ENCODE assay signal across 19 mouse cellular contexts in genomic region chr1:149238329-149239015, GRCm38 (mm10).
A peak's percentile ranks its signal among the peaks of the same experiment; 100 is the strongest.
DNase-seq lines count a peak whose midpoint lies in the region; ATAC-seq lines count a peak whose summit lies in the region.
"Had no signal": no experiment of that assay in that cellular context is flagged by ENCODE, and none has a peak within 500 bp of the region (broad histone marks: within the 10 kb centered on the region; RNA-seq: fewer than 3 reads in every experiment).

No protein-coding gene starts in this region.

- H3K9ac ChIP-seq in forebrain, embryonic 13.5 days = no peak overlapping the region
- H3K9ac ChIP-seq: embryonic facial prominence, embryonic 13.5 days; intestine, embryonic 15.5 days; kidney, embryonic 15.5 days; midbrain, embryonic 15.5 days had no signal

- no peaks in the 10 kb centered on the region for H3K9me3 ChIP-seq in forebrain, embryonic 13.5 days (replicated peaks)
- no peaks in the 10 kb centered on the region for H3K9me3 ChIP-seq in forebrain, embryonic 10.5 days
- H3K9me3 ChIP-seq: embryonic facial prominence, embryonic 13.5 days; heart, embryonic 10.5 days; intestine, embryonic 15.5 days; kidney, embryonic 15.5 days; midbrain, embryonic 15.5 days had no signal

- H3K4me3 ChIP-seq in forebrain, embryonic 13.5 days = no peak overlapping the region
- no peak overlapping the region for H3K4me3 ChIP-seq in forebrain, embryonic 10.5 days
- H3K4me3 ChIP-seq: embryonic facial prominence, embryonic 13.5 days; heart, embryonic 10.5 days; intestine, embryonic 15.5 days; kidney, embryonic 15.5 days; midbrain, embryonic 15.5 days had no signal

- ATAC-seq in forebrain, embryonic 13.5 days = peak; percentile 55; the same call in 1 of the 2 replicates
- ATAC-seq: intestine, embryonic 15.5 days; midbrain, embryonic 15.5 days had no signal

- 82% methylated on average over 1 of the region's 1 CpGs for WGBS in forebrain, embryonic 13.5 days
- WGBS in forebrain, embryonic 10.5 days = 82% methylated on average over 1 of the region's 1 CpGs

- intact Hi-C loops in left cerebral cortex, postnatal 4 days (cut with DNase I) = no loop called here

- H3K27ac ChIP-seq in forebrain, embryonic 13.5 days = 0 out of 2 replicates have a peak overlapping the region, but pooled peaks have one; percentile 1
- H3K27ac ChIP-seq in forebrain, embryonic 10.5 days = no peak overlapping the region
- H3K27ac ChIP-seq: embryonic facial prominence, embryonic 13.5 days; heart, embryonic 10.5 days; intestine, embryonic 15.5 days; kidney, embryonic 15.5 days; midbrain, embryonic 15.5 days had no signal

- H3K27me3 ChIP-seq in forebrain, embryonic 13.5 days = no peaks in the 10 kb centered on the region
- no peaks in the 10 kb centered on the region for H3K27me3 ChIP-seq in forebrain, embryonic 10.5 days (ENCODE audit: poor library complexity, severe bottlenecking)
- H3K27me3 ChIP-seq: embryonic facial prominence, embryonic 13.5 days; intestine, embryonic 15.5 days; kidney, embryonic 15.5 days; midbrain, embryonic 15.5 days had no signal

- H3K4me2 ChIP-seq in forebrain, embryonic 13.5 days = no peak overlapping the region
- H3K4me2 ChIP-seq: embryonic facial prominence, embryonic 13.5 days; intestine, embryonic 15.5 days; kidney, embryonic 15.5 days; midbrain, embryonic 15.5 days had no signal

- no peaks in the 10 kb centered on the region for H3K4me1 ChIP-seq in forebrain, embryonic 13.5 days
- no peaks in the 10 kb centered on the region for H3K4me1 ChIP-seq in forebrain, embryonic 10.5 days
- H3K4me1 ChIP-seq: embryonic facial prominence, embryonic 13.5 days; heart, embryonic 10.5 days; intestine, embryonic 15.5 days; kidney, embryonic 15.5 days; midbrain, embryonic 15.5 days had no signal

- H3K36me3 ChIP-seq in forebrain, embryonic 13.5 days (ENCODE audit: poor library complexity, severe bottlenecking) = no peaks in the 10 kb centered on the region
- H3K36me3 ChIP-seq in forebrain, embryonic 10.5 days (replicated peaks) = no peaks in the 10 kb centered on the region
- H3K36me3 ChIP-seq: embryonic facial prominence, embryonic 13.5 days; heart, embryonic 10.5 days; intestine, embryonic 15.5 days; kidney, embryonic 15.5 days; midbrain, embryonic 15.5 days had no signal

- DNase-seq in forebrain, embryonic 10.5 days (ENCODE audit: extremely low spot score, low spot score) = no peak
- peak; percentile 31 for DNase-seq in left cerebral cortex, postnatal 4 days
- no peak for DNase-seq in left cerebral cortex, adult 9 months (ENCODE audit: low spot score in 2 of 2)
- peak; percentile 74 for DNase-seq in cerebellum, adult 9-11 months
- peak; percentile 6 to 58 for DNase-seq in layer of hippocampus, postnatal 14 days (ENCODE audit: low spot score in 2 of 2)
- DNase-seq in adipocyte (ENCODE audit: low spot score) = no peak
- DNase-seq in lung, postnatal 4 days = no peak
- DNase-seq: adrenal gland, postnatal 25 days; gastrocnemius, postnatal 25 days; heart, postnatal 14 days; lung, adult 2 months; retina, postnatal 1 day; thymus, adult 2 months had no signal

Comparison
In these comparisons a context has a peak if more than half of its experiments do, and no peak if none do; other contexts are left out.
1. DNase-seq: peak in left cerebral cortex, postnatal 4 days (single experiment), cerebellum, adult 9-11 months (single experiment) and layer of hippocampus, postnatal 14 days (2 of 2); none in forebrain, embryonic 10.5 days (single experiment), left cerebral cortex, adult 9 months (0 of 2), adipocyte (single experiment) and lung, postnatal 4 days (0 of 2).